Mouse (Mus musculus): ENCODE data around the gene Rab44. TPM values are rescaled to one million over a fixed set of nuclear protein-coding genes. Genes with fewer than 3 reads are reported as not detected.

Gene Rab44
- polyA plus RNA-seq, 1 experiment from 2014 or later: 0.13 TPM

- WGBS: 48% methylated on average over 5 of the region's 5 CpGs
- ATAC-seq (ENCODE audit: insufficient number of reproducible peaks, low FRiP score): no peak
- no peaks in the 10 kb centered on the region for H3K27me3 ChIP-seq (replicated peaks)
- H3K9ac ChIP-seq: peak overlapping the region; percentile 28; the same call in 1 of the 2 replicates
- H3K27ac ChIP-seq (ENCODE audit: poor library complexity, severe bottlenecking): no peak overlapping the region
- peaks cover 44% of the 10 kb centered on the region for H3K4me1 ChIP-seq (replicated peaks)
- no peaks in the 10 kb centered on the region for H3K36me3 ChIP-seq
- H3K4me3 ChIP-seq: no peak overlapping the region
- H3K4me2 ChIP-seq: no peak overlapping the region
- H3K9me3 ChIP-seq (replicated peaks): no peaks in the 10 kb centered on the region
Measured at GRCm38 (mm10) chr17:29181751-29182150, 67.8 kb downstream of the Rab44 start.

DNA sequence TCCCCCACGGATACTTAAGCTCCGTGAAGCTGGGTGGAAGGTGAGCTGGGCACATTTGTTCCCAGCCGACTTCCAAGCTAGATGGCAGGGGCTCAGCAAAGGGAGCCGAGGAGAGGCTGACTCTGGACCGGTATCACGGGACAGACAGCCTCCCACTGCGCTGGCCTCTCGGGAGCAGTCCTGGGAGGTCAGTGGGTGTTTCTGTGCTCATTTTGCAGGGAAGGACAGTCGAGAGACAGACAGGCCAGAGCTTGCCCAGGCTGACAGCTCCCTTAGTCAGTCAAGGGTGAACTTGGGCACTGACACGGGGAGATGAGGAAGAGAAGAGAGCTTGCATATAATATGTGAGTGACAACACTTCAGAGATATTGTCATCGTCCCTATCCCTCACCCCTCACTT lies 69.2 kb downstream of the Rab44 start:
- H3K4me2 ChIP-seq: no peak overlapping the region
- H3K9me3 ChIP-seq (replicated peaks): no peaks in the 10 kb centered on the region
- no peak overlapping the region for H3K27ac ChIP-seq (ENCODE audit: poor library complexity, severe bottlenecking)
- H3K9ac ChIP-seq: no peak overlapping the region
- H3K4me1 ChIP-seq (replicated peaks): peaks cover 49% of the 10 kb centered on the region
- ATAC-seq (ENCODE audit: insufficient number of reproducible peaks, low FRiP score): no peak
- 53% methylated on average over 11 of the region's 11 CpGs for WGBS
- no peak overlapping the region for H3K4me3 ChIP-seq
- no peaks in the 10 kb centered on the region for H3K36me3 ChIP-seq
- no peaks in the 10 kb centered on the region for H3K27me3 ChIP-seq (replicated peaks)

DNA sequence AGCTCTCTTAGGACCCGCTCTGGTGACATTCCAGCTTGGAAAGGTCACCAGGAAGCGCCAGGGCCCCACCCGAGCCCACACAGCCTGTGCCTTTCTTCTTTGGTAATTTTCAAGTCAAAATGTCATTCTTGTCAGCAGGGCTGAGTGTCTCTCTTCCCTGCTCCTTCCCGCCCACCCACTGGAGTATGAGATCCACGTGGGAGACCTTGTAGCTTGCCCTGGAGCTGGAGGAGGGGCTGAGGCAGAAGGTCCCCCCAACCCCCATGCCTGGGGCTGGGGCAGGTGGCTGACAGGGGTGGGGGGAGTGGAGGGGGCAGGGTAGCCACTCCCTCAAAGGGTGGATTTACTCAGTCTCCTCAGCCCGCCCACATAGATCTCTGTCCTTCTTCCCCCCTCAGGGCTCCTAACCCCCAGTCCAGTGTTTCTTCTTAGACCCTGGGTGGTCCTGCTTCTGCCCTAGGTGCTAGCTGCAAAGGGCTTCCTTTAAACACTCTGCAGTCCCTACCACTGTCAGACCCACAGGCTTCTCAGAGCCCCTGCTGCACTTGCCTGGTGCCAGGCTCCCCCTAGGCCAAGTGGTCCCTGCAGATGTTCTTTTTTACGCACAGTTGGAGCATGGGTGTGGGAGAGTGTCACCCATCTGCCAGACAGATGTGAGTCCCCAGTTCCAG lies 71.6 kb downstream of the Rab44 start:
- WGBS: 54% methylated on average over 7 of the region's 7 CpGs
- H3K36me3 ChIP-seq: no peaks in the 10 kb centered on the region
- H3K4me3 ChIP-seq: no peak overlapping the region
- no peaks in the 10 kb centered on the region for H3K9me3 ChIP-seq (replicated peaks)
- no peak overlapping the region for H3K9ac ChIP-seq
- no peak for ATAC-seq (ENCODE audit: insufficient number of reproducible peaks, low FRiP score)
- no peaks in the 10 kb centered on the region for H3K27me3 ChIP-seq (replicated peaks)
- peaks cover 38% of the 10 kb centered on the region for H3K4me1 ChIP-seq (replicated peaks)
- no peak overlapping the region for H3K27ac ChIP-seq (ENCODE audit: poor library complexity, severe bottlenecking)
- H3K4me2 ChIP-seq: no peak overlapping the region

GRCm38 (mm10) chr17:29186989-29187859 lies 73.3 kb downstream of the Rab44 start:
- Histone ChIP-seq H3K9ac (no peak overlapping the region), H3K4me1 (replicated peaks) (peaks cover 25% of the 10 kb centered on the region), H3K4me2 (no peak overlapping the region), H3K27ac (ENCODE audit: poor library complexity, severe bottlenecking) (no peak overlapping the region), H3K27me3 (replicated peaks) (no peaks in the 10 kb centered on the region), H3K36me3 (no peaks in the 10 kb centered on the region), H3K4me3 (no peak overlapping the region), H3K9me3 (replicated peaks) (no peaks in the 10 kb centered on the region)
- ATAC-seq (ENCODE audit: insufficient number of reproducible peaks, low FRiP score): no peak
- 46% methylated on average over 10 of the region's 10 CpGs for WGBS

DNA sequence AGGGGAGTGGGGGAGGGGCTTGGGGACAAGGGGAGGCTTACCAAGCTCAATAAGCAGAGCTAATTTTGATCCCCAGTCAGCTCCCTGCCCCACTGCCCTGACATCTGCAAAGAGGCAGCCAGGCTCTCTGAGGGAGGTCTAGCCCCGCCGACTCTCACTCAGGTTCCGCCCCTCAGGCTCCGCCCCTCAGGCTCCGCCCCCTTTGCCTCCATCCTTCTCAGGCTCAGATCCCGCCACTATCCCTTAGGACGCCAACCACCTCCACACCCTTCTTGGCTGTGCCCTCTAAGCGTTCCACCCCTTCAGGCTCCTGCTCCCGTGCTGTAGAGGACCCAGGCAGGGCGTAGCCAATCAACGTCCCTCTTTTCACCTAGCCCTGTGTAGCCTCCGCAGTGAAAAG lies 75.0 kb downstream of the Rab44 start:
- H3K27ac ChIP-seq (ENCODE audit: poor library complexity, severe bottlenecking): no peak overlapping the region
- no peak overlapping the region for H3K9ac ChIP-seq
- peaks cover 33% of the 10 kb centered on the region for H3K4me1 ChIP-seq (replicated peaks)
- H3K4me3 ChIP-seq: 0 out of 2 replicates have a peak overlapping the region, but pooled peaks have one; percentile 0
- H3K9me3 ChIP-seq (replicated peaks): no peaks in the 10 kb centered on the region
- H3K36me3 ChIP-seq: no peaks in the 10 kb centered on the region
- WGBS: 8% methylated on average over 12 of the region's 12 CpGs
- peak overlapping the region; percentile 54 for H3K4me2 ChIP-seq
- ATAC-seq (ENCODE audit: insufficient number of reproducible peaks, low FRiP score): no peak
- H3K27me3 ChIP-seq (replicated peaks): no peaks in the 10 kb centered on the region

DNA sequence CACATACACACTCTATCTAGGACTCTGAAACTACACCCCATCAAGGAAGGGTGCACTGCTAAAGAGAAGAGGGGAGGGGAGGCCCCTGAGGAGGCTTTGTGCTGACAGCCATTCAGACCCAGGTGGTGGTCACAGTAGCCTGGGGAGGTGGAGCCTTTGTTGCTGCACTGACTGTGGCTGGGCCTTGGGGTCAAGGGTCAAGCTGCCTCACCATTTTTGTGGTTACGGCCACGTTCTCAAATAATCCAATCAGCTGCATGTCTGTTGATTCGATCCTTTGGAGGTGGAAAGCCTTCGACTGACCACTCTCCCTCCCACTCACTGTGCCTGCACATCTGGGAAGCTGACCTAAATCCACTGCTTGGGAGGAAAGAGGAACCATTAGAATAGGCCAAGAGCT lies 81.6 kb downstream of the Rab44 start:
- ATAC-seq (ENCODE audit: insufficient number of reproducible peaks, low FRiP score): no peak
- Histone ChIP-seq H3K4me2 (no peak overlapping the region), H3K36me3 (no peaks in the 10 kb centered on the region), H3K9me3 (replicated peaks) (no peaks in the 10 kb centered on the region), H3K4me3 (no peak overlapping the region), H3K27ac (ENCODE audit: poor library complexity, severe bottlenecking) (no peak overlapping the region), H3K4me1 (replicated peaks) (peaks cover 20% of the 10 kb centered on the region), H3K9ac (no peak overlapping the region), H3K27me3 (replicated peaks) (no peaks in the 10 kb centered on the region)
- 58% methylated on average over 4 of the region's 4 CpGs for WGBS

Other genes starting within 250 kb of the Rab44 start
- gene 4930539E08Rik, start 198.8 kb upstream of the Rab44 start, polyA plus RNA-seq (2016; fragmentation: Nextera tagmentation; extraction: Ambion mirVana): 0.04 and 0.06 TPM in 2 replicates
- not detected in 2 replicates for gene Pxt1, start 170.3 kb upstream of the Rab44 start, polyA plus RNA-seq (2016; fragmentation: Nextera tagmentation; extraction: Ambion mirVana)
- 75.8 and 77.5 TPM in 2 replicates for gene Kctd20, start 162.2 kb upstream of the Rab44 start, polyA plus RNA-seq (2016; fragmentation: Nextera tagmentation; extraction: Ambion mirVana)
- gene Stk38, start 106.2 kb upstream of the Rab44 start, polyA plus RNA-seq (2016; fragmentation: Nextera tagmentation; extraction: Ambion mirVana): 91.0 and 94.3 TPM in 2 replicates
- gene Srsf3, start 81.5 kb upstream of the Rab44 start, polyA plus RNA-seq (2016; fragmentation: Nextera tagmentation; extraction: Ambion mirVana): 406 and 412 TPM in 2 replicates
- gene Cdkn1a, start 23.2 kb upstream of the Rab44 start, polyA plus RNA-seq (2016; fragmentation: Nextera tagmentation; extraction: Ambion mirVana): 43.2 and 45.3 TPM in 2 replicates
- 20.4 and 24.1 TPM in 2 replicates for gene Cpne5, start 124.0 kb downstream of the Rab44 start, polyA plus RNA-seq (2016; fragmentation: Nextera tagmentation; extraction: Ambion mirVana)
- gene Ppil1, start 150.0 kb downstream of the Rab44 start, polyA plus RNA-seq (2016; fragmentation: Nextera tagmentation; extraction: Ambion mirVana): 101 and 112 TPM in 2 replicates
- gene BC004004, start 154.6 kb downstream of the Rab44 start, polyA plus RNA-seq (2016; fragmentation: Nextera tagmentation; extraction: Ambion mirVana): 80.0 and 87.6 TPM in 2 replicates
- 4.0 and 4.5 TPM in 2 replicates for gene Pi16, start 203.5 kb downstream of the Rab44 start, polyA plus RNA-seq (2016; fragmentation: Nextera tagmentation; extraction: Ambion mirVana)
- 317 and 330 TPM in 2 replicates for gene Mtch1, start 233.8 kb downstream of the Rab44 start, polyA plus RNA-seq (2016; fragmentation: Nextera tagmentation; extraction: Ambion mirVana)
- 2.0 and 2.1 TPM in 2 replicates for gene Fgd2, start 246.8 kb downstream of the Rab44 start, polyA plus RNA-seq (2016; fragmentation: Nextera tagmentation; extraction: Ambion mirVana)

Measured in heart, embryonic 12.5 days (tissue).